Mouse (Mus musculus): Measurements from ENCODE around the gene Entpd1.

DNA sequence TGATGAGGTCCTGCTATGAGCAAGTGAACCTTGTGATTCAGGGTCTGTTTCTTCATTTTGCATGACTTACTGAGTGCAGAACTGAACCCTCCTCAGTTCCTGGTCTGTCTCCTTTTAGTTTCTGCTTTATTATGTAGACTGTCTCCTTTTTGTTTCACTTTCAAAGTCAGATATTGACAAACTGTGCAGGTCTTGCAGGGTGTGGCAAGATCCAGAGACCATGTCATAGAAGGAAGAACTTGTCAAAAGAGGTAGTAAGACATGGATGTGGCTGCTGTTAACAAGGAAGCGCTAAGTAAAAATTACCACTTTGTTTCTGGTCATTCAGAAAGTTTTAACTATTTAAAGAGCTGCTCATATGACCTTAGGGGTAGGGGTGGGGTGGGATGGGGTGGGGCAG is 72.0 kb downstream of the Entpd1 start:
- TF ChIP-seq CTCF (IDR thresholded peaks at IDR 0.05; ENCODE audit: borderline replicate concordance, control insufficient read depth, extremely low read depth, insufficient read depth, low read length, poor library complexity) = no peak
- TF ChIP-seq POLR2A (IDR thresholded peaks at IDR 0.05; ENCODE audit: control insufficient read depth, extremely low read depth, insufficient read depth, low read length, poor library complexity) = no peak
